Mouse (Mus musculus) gastrocnemius, adult 2 months (tissue): ENCODE measurements at regions not wholly inside any gene's neighbourhood (a gene's known extent, or its start where the extent isn't known, plus 50 kb on each side); places are given as distances from the start of the nearest gene placed in this dataset.

Experiments used
- DNase-seq: peaks from one replicate; pipeline ENCODE4 v3.0.0; 2022
- H3K27ac ChIP-seq: fragments of 200-600 bp; 2 replicates; pipeline ENCODE4 v1.8.1; 2022; ENCODE audit warnings: mild to moderate bottlenecking
- H3K4me3 ChIP-seq: fragments of 200-600 bp; 2 replicates; pipeline ENCODE4 v1.8.1; 2022; ENCODE audit warnings: mild to moderate bottlenecking, moderate library complexity
- CTCF ChIP-seq: fragments of 200-600 bp; IDR thresholded peaks from 2 replicates; pipeline ENCODE4 v1.8.1; 2022; ENCODE audit warnings: antibody characterized with exemption, mild to moderate bottlenecking, moderate library complexity
- intact Hi-C: fragments of 180-260 bp; cut with DNase I; formaldehyde crosslinking; loops from one replicate; pipeline ENCODE4 v1.15.1; 2025

GRCm38 (mm10) chr9:35365975-35366374, 55.0 kb upstream of the Cdon start:
- Histone ChIP-seq H3K27ac (0 out of 2 replicates have a peak overlapping the region, but pooled peaks have one; percentile 12), H3K4me3 (no peak overlapping the region)
- peak; percentile 50 for DNase-seq
- intact Hi-C loops: no loop called here
- TF ChIP-seq CTCF: no peak

- intact Hi-C loops: no loop called here
- DNase-seq: peak; percentile 21
- no peak overlapping the region for H3K27ac ChIP-seq
- no peak for TF ChIP-seq CTCF
- no peak overlapping the region for H3K4me3 ChIP-seq
Measured at GRCm38 (mm10) chr9:35369063-35369462, 51.9 kb upstream of the Cdon start.

- no peak overlapping the region for H3K27ac ChIP-seq
- no peak for TF ChIP-seq CTCF
- no peak for DNase-seq
- H3K4me3 ChIP-seq: no peak overlapping the region
- intact Hi-C loops: no loop called here
Measured at GRCm38 (mm10) chr9:35370031-35370430, 50.9 kb upstream of the Cdon start.

DNA sequence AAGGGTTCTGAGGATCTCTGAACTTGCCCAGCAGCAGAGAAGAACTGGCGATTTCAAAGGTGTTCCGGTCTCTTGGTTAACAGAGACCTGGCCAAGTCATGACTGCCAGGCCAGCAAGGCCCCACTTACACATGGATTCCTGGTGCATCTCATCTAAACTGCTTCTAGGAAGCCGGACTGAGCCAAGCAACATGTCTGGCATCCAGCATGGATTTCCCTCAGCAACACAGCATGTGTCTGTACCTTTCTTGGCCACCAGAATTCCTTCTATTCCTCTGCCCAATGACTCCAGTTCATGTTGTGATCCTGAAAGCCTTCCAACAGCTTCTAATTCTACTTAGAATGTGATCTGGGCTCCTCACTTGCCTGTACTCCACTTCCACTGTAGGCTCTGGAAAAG, 50.0 kb upstream of the Cdon start:
- intact Hi-C loops: no loop called here
- TF ChIP-seq CTCF: no peak
- no peak for DNase-seq
- H3K4me3 ChIP-seq: no peak overlapping the region
- H3K27ac ChIP-seq: no peak overlapping the region
